Mouse (Mus musculus) stomach, postnatal 0 days (tissue): ENCODE measurements around the gene Epyc. TPM values are rescaled to one million over a fixed set of nuclear protein-coding genes. Genes with fewer than 3 reads are reported as not detected.

ENCODE experiments used
- ATAC-seq: fragments of 200-750 bp; cut with Nextera tagmentation; 2 replicates; pipeline ENCODE4 v1.8.0; 2017; ENCODE audit not compliant: low FRiP score, low TSS enrichment
- DNase-seq: peaks from one replicate; pipeline ENCODE4 v3.0.0-alpha.2; 2016; ENCODE audit warnings: low spot score
- H3K27ac ChIP-seq: fragments of 300-500 bp; sonication (generic); replicated peaks from 2 replicates; pipeline ENCODE4 v1.5.1; 2014; ENCODE audit warnings: mild to moderate bottlenecking, control low read depth
- H3K27me3 ChIP-seq: fragments of 300-500 bp; sonication (generic); 2 replicates; pipeline ENCODE4 v1.6.1; 2014; ENCODE audit warnings: low read length; ENCODE audit not compliant: control insufficient read depth, insufficient read depth
- H3K36me3 ChIP-seq: fragments of 300-500 bp; sonication (generic); 2 replicates; pipeline ENCODE4 v1.6.1; 2014; ENCODE audit warnings: low read length, mixed read lengths; ENCODE audit not compliant: control insufficient read depth, insufficient read depth
- H3K4me1 ChIP-seq: fragments of 300-500 bp; sonication (generic); replicated peaks from 2 replicates; pipeline ENCODE4 v1.6.1; 2014; ENCODE audit warnings: antibody characterized with exemption; ENCODE audit not compliant: control insufficient read depth, insufficient read depth
- H3K4me2 ChIP-seq: fragments of 300-500 bp; sonication (generic); replicated peaks from 2 replicates; pipeline ENCODE4 v1.6.1; 2014; ENCODE audit warnings: low read depth, mild to moderate bottlenecking, control low read depth, moderate library complexity
- H3K4me3 ChIP-seq: fragments of 300-500 bp; sonication (generic); 2 replicates; pipeline ENCODE4 v1.5.1; 2014; ENCODE audit warnings: low read depth, low read length, control low read depth
- H3K9ac ChIP-seq: fragments of 300-500 bp; sonication (generic); 2 replicates; pipeline ENCODE4 v1.6.1; 2014; ENCODE audit warnings: mild to moderate bottlenecking, low read length, control low read depth, mixed read lengths
- H3K9me3 ChIP-seq: fragments of 300-500 bp; sonication (generic); 2 replicates; pipeline ENCODE4 v1.6.1; 2016; ENCODE audit warnings: low read length; ENCODE audit not compliant: control insufficient read depth
- CTCF ChIP-seq: IDR thresholded peaks from 2 replicates; pipeline ENCODE4 v1.5.1; 2016; ENCODE audit warnings: antibody characterized with exemption, low read depth, mild to moderate bottlenecking, moderate library complexity
- EP300 ChIP-seq: optimal IDR thresholded peaks from 2 replicates; pipeline ENCODE3; 2016; ENCODE audit warnings: antibody characterized with exemption
- WGBS: fragments of 180-500 bp; shearing (Covaris S2); extraction: QIAGEN DNeasy Blood & Tissue Kit; methylation state at CpG from one replicate; pipeline ENCODE4 v1.1.7; 2014; 5-methylcytosine and 5-hydroxymethylcytosine counted together
- polyA plus RNA-seq: library from polyadenylated mRNA; unstranded; fragments of >200 nt; fragmentation: Nextera tagmentation; extraction: Ambion mirVana; gene quantifications from 2 replicates; pipeline ENCODE4 v1.2.1, GENCODE M21; 2015

Epyc gene
- 0.54 and 0.89 TPM in 2 replicates for polyA plus RNA-seq

- 77% methylated on average over 2 of the region's 2 CpGs for WGBS
- H3K4me1 ChIP-seq = no peaks in the 10 kb centered on the region
- H3K27ac ChIP-seq = no peak within 1 kb of the TSS
- H3K27me3 ChIP-seq = no peaks in the 10 kb centered on the region
- no peaks in the 10 kb centered on the region for H3K9me3 ChIP-seq
- H3K4me3 ChIP-seq = no peak within 1 kb of the TSS
- TF ChIP-seq EP300 (no peak), CTCF (no peak)
- H3K9ac ChIP-seq = no peak within 1 kb of the TSS
- no peak within 1 kb of the TSS for H3K4me2 ChIP-seq
- ATAC-seq (no peak), DNase-seq (no peak)
- H3K36me3 ChIP-seq = no peaks in the 10 kb centered on the region
Observed at GRCm38 (mm10) chr10:97643768-97644167, at the start of gene Epyc. Gene Epyc (plus strand): TSS chr10:97644068.

DNA sequence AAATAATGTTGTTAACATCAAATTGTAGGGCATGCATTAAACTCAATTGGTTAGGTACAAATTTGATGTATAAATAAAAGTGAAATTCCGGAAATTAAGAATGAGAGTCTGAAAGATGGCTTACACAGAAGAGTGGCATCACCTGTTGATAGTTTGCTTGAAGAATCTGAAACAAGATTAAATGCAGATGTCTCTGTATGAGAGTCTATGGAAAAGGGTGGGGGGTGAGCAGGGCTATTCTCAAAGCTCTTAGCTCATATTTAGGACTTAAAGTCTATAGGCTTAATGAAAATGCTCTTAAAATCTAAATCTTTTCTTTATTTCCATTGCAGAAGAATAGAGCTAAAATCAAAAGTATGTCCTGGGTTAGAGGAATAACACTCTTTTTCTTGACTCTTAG, 48.2 kb upstream of the Epyc start:
- WGBS = 72% methylated on average over 1 of the region's 1 CpGs

DNA sequence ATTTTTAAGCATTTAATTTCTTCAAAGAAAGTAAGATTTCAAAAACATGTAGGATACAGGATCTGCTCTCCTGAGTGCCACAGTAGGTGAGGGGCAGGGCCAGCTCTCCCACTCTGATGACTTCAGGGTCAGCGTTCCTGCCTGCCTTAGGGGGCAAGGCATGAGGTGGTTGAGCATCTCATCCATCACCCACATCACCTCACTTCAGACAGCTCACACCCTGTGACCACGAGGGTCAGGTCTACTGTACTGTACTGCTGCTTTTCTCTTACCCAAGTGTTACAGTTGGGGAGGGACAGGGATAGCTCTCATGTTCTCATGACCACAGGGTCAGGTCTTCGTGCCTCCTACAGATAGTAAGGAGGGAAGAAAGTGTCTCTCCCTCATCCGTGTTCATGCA, 42.1 kb upstream of the Epyc start:
- Histone ChIP-seq H3K9ac (no peak overlapping the region), H3K27me3 (no peaks in the 10 kb centered on the region), H3K9me3 (no peaks in the 10 kb centered on the region), H3K36me3 (no peaks in the 10 kb centered on the region), H3K27ac (no peak overlapping the region), H3K4me1 (no peaks in the 10 kb centered on the region), H3K4me3 (no peak overlapping the region), H3K4me2 (no peak overlapping the region)
- DNase-seq (no peak), ATAC-seq (no peak)
- TF ChIP-seq CTCF (no peak), EP300 (no peak)
- 58% methylated on average over 4 of the region's 4 CpGs for WGBS

More for the DNA sequence above, 48.2 kb upstream of the Epyc start:
- Histone ChIP-seq H3K4me2 (no peak overlapping the region), H3K4me3 (no peak overlapping the region), H3K4me1 (no peaks in the 10 kb centered on the region), H3K36me3 (no peaks in the 10 kb centered on the region), H3K9ac (no peak overlapping the region), H3K27ac (no peak overlapping the region), H3K27me3 (no peaks in the 10 kb centered on the region), H3K9me3 (no peaks in the 10 kb centered on the region)
- TF ChIP-seq CTCF (no peak), EP300 (no peak)
- ATAC-seq (no peak), DNase-seq (no peak)

- H3K4me3 ChIP-seq = no peak overlapping the region
- no peaks in the 10 kb centered on the region for H3K4me1 ChIP-seq
- DNase-seq (no peak), ATAC-seq (no peak)
- H3K9me3 ChIP-seq = no peaks in the 10 kb centered on the region
- no peaks in the 10 kb centered on the region for H3K27me3 ChIP-seq
- no peak overlapping the region for H3K4me2 ChIP-seq
- TF ChIP-seq CTCF (no peak), EP300 (no peak)
- H3K36me3 ChIP-seq = no peaks in the 10 kb centered on the region
- no peak overlapping the region for H3K27ac ChIP-seq
- H3K9ac ChIP-seq = no peak overlapping the region
Observed at GRCm38 (mm10) chr10:97603256-97603655, 40.6 kb upstream of the Epyc start.

DNA sequence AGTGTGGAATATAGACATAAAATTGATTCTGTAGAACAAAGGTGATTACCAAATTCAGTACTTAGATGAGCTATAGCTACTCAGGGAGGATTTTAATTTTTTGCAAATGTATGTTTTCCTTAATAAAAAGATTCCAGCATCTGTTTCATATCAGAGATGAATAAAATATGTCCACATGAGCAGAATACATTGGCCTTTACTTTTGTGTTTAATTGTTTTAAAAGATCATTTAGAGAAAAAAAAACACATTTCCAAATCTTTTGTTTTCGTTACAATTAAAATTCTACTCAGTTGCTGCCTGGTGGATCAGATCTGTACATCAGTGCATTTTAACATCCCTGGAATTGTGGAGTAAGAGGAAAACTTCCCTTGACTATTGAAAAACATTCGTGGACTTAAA, 37.3 kb upstream of the Epyc start, which contains the start of gene Kera:
Kera (plus strand) TSS at position 301 of the 400 bp plus-strand sequence.
- ATAC-seq = no peak
- no peak within 1 kb of the TSS for H3K4me2 ChIP-seq

DNA sequence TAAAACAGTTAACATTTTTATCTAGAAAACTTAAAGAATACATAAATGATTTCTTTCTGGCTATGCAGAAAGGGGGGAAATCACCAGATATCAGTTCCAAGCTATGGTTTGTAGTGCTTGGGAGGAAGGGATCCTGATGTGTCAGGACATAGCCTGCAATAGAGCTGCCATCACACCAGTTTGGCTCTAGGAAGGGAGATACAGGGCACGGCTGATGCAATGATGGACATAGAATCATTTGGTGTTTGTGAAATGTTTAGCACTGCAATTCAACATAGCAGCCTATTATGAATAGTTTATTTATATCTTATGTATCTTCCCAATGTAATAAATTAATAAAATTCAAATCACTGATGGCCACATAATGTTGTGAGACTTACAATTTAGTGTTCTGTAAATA, 21.5 kb upstream of the Epyc start:
- Histone ChIP-seq H3K4me3 (no peak overlapping the region), H3K4me1 (no peaks in the 10 kb centered on the region), H3K27ac (no peak overlapping the region), H3K9me3 (no peaks in the 10 kb centered on the region), H3K4me2 (no peak overlapping the region), H3K27me3 (no peaks in the 10 kb centered on the region), H3K36me3 (no peaks in the 10 kb centered on the region), H3K9ac (no peak overlapping the region)
- ATAC-seq (no peak), DNase-seq (no peak)
- TF ChIP-seq CTCF (no peak), EP300 (no peak)
- 91% methylated on average over 1 of the region's 1 CpGs for WGBS

More for the DNA sequence above, 37.3 kb upstream of the Epyc start, which contains the start of gene Kera:
- 75% methylated on average over 2 of the region's 2 CpGs for WGBS
- Histone ChIP-seq H3K9me3 (no peaks in the 10 kb centered on the region), H3K36me3 (no peaks in the 10 kb centered on the region), H3K4me1 (no peaks in the 10 kb centered on the region), H3K4me3 (no peak within 1 kb of the TSS), H3K9ac (no peak within 1 kb of the TSS), H3K27me3 (no peaks in the 10 kb centered on the region), H3K27ac (no peak within 1 kb of the TSS)
- TF ChIP-seq CTCF = no peak
- TF ChIP-seq EP300 = no peak
- no peak for DNase-seq
